Mouse (Mus musculus) hindbrain, embryonic 13.5 days (tissue): ENCODE data around the gene Rxfp4. TPM values are rescaled to one million over a fixed set of nuclear protein-coding genes. Genes with fewer than 3 reads are reported as not detected.

Source experiments
- ATAC-seq: fragments of 200-750 bp; cut with Nextera tagmentation; 2 replicates; pipeline ENCODE4 v1.8.0; 2017; ENCODE audit warnings: moderate TSS enrichment; ENCODE audit not compliant: low FRiP score
- H3K27ac ChIP-seq: fragments of 300-500 bp; sonication (generic); 2 replicates; pipeline ENCODE4 v1.5.1; 2015; ENCODE audit warnings: inconsistent platforms, mild to moderate bottlenecking, moderate library complexity
- H3K27me3 ChIP-seq: fragments of 300-500 bp; sonication (generic); 2 replicates; pipeline ENCODE4 v1.6.1; 2015; ENCODE audit warnings: mild to moderate bottlenecking, inconsistent platforms
- H3K36me3 ChIP-seq: fragments of 300-500 bp; sonication (generic); 2 replicates; pipeline ENCODE4 v1.6.1; 2015; ENCODE audit warnings: mild to moderate bottlenecking, inconsistent platforms
- H3K4me1 ChIP-seq: fragments of 300-500 bp; sonication (generic); replicated peaks from 2 replicates; pipeline ENCODE4 v1.6.1; 2015; ENCODE audit warnings: inconsistent platforms
- H3K4me2 ChIP-seq: fragments of 300-500 bp; sonication (generic); 2 replicates; pipeline ENCODE4 v1.6.1; 2015; ENCODE audit warnings: inconsistent platforms, mild to moderate bottlenecking, moderate library complexity
- H3K4me3 ChIP-seq: fragments of 300-500 bp; sonication (generic); 2 replicates; pipeline ENCODE4 v1.5.1; 2015; ENCODE audit warnings: mild to moderate bottlenecking, inconsistent platforms
- H3K9ac ChIP-seq: fragments of 300-500 bp; sonication (generic); 2 replicates; pipeline ENCODE4 v1.6.1; 2015; ENCODE audit warnings: mild to moderate bottlenecking, inconsistent platforms
- H3K9me3 ChIP-seq: fragments of 300-500 bp; sonication (generic); 2 replicates; pipeline ENCODE4 v1.6.1; 2016; ENCODE audit warnings: inconsistent platforms
- WGBS: fragments of 180-500 bp; shearing (Covaris S2); methylation state at CpG from one replicate; pipeline ENCODE4 v1.1.7; 2015; 5-methylcytosine and 5-hydroxymethylcytosine counted together
- polyA plus RNA-seq: library from polyadenylated mRNA; unstranded; fragments of >200 nt; fragmentation: Nextera tagmentation; extraction: Ambion mirVana; gene quantifications from 2 replicates; pipeline ENCODE4 v1.2.1, GENCODE M21; 2015

Gene Rxfp4
- polyA plus RNA-seq: not detected in 2 replicates

- WGBS: 92% methylated on average over 17 of the region's 17 CpGs
- Histone ChIP-seq H3K4me3 (no peak within 1 kb of the TSS), H3K9ac (no peak within 1 kb of the TSS), H3K4me1 (0 out of 2 replicates have a peak, but pooled peaks cover 6% of the 10 kb centered on the region), H3K27ac (no peak within 1 kb of the TSS), H3K27me3 (no peaks in the 10 kb centered on the region), H3K4me2 (no peak within 1 kb of the TSS), H3K9me3 (no peaks in the 10 kb centered on the region), H3K36me3 (peaks cover 10% of the 10 kb centered on the region)
- ATAC-seq: no peak
Observed at GRCm38 (mm10) chr3:88652846-88653515, at the start of gene Rxfp4. Gene Rxfp4, minus strand, starts transcription at chr3:88653142.

GRCm38 (mm10) chr3:88701222-88701621, 48.3 kb upstream of the Rxfp4 start:
- Histone ChIP-seq H3K9ac (no peak overlapping the region), H3K27me3 (no peaks in the 10 kb centered on the region), H3K9me3 (no peaks in the 10 kb centered on the region), H3K4me1 (no peaks in the 10 kb centered on the region), H3K36me3 (peaks cover 84% of the 10 kb centered on the region), H3K4me3 (no peak overlapping the region), H3K27ac (no peak overlapping the region), H3K4me2 (no peak overlapping the region)
- no peak for ATAC-seq
- WGBS: 83% methylated on average over 3 of the region's 3 CpGs

DNA sequence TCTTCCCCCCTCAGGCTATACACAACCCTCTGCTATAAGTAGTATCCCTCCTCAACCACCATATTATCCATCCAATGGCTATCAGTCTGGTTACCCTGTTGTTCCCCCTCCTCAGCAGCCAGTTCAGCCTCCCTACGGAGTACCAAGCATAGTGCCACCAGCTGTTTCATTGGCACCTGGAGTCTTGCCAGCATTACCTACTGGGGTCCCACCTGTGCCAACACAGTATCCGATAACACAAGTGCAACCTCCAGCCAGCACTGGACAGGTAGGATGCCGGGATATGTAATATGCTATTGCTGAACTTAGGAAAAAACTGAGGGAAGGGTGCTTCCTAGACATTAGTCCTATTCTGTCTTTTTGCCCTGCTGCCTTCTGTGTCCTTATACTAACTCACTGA, 47.3 kb upstream of the Rxfp4 start:
- WGBS: 94% methylated on average over 3 of the region's 3 CpGs
- Histone ChIP-seq H3K9ac (no peak overlapping the region), H3K4me3 (no peak overlapping the region), H3K27ac (no peak overlapping the region), H3K36me3 (peaks cover 90% of the 10 kb centered on the region), H3K27me3 (no peaks in the 10 kb centered on the region), H3K9me3 (no peaks in the 10 kb centered on the region), H3K4me2 (no peak overlapping the region), H3K4me1 (no peaks in the 10 kb centered on the region)
- no peak for ATAC-seq

DNA sequence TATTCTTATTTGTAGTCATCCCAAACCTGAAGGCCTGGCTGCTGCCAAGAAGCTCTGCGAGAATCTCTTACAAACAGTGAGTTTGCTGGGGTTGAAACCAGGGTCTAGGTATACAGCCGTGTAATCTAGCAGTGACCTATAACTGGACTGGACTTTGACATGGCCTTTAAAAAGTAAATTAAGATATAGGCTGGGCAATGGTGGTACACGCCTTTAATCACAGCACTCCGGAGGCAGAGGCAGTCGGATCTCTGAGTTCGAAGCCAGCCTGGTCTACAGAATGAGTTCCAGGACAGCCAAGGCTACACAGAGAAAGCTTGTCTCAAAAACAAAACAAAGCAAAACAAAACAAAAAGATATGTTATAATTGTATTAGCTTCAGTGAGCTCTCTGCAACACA, 45.9 kb upstream of the Rxfp4 start:
- Histone ChIP-seq H3K27ac (no peak overlapping the region), H3K27me3 (no peaks in the 10 kb centered on the region), H3K36me3 (peaks cover 90% of the 10 kb centered on the region), H3K9ac (no peak overlapping the region), H3K4me2 (no peak overlapping the region), H3K4me3 (no peak overlapping the region), H3K4me1 (no peaks in the 10 kb centered on the region), H3K9me3 (no peaks in the 10 kb centered on the region)
- WGBS: 98% methylated on average over 6 of the region's 6 CpGs
- ATAC-seq: no peak

- no peaks in the 10 kb centered on the region for H3K4me1 ChIP-seq
- no peak for ATAC-seq
- no peak overlapping the region for H3K4me3 ChIP-seq
- H3K36me3 ChIP-seq: peaks cover 92% of the 10 kb centered on the region
- H3K27me3 ChIP-seq: no peaks in the 10 kb centered on the region
- H3K9ac ChIP-seq: no peak overlapping the region
- H3K27ac ChIP-seq: no peak overlapping the region
- no peak overlapping the region for H3K4me2 ChIP-seq
- no peaks in the 10 kb centered on the region for H3K9me3 ChIP-seq
- WGBS: 100% methylated on average over 1 of the region's 1 CpGs
Observed at GRCm38 (mm10) chr3:88698051-88698450, 45.1 kb upstream of the Rxfp4 start.

DNA sequence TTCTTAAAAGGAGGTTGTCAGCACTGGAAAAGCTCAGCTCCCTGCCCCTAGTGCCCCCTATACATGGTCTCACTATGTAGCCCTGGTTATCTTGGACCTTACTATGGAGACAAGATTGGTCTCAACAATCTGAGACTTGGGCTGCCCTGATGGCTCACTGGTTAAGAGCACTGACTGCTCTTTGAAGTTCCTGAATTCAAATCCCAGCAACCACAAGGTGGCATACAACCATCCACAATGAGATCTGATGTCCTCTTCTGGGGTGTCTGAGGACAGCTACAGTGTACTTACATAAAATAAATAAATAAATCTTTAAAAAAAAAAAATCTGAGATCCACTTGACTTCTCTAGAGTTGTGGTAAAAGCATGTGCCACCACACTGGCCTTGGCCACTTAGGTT, 42.6 kb upstream of the Rxfp4 start:
- H3K36me3 ChIP-seq: peaks cover 96% of the 10 kb centered on the region
- no peak overlapping the region for H3K9ac ChIP-seq
- no peaks in the 10 kb centered on the region for H3K27me3 ChIP-seq
- H3K4me1 ChIP-seq: no peaks in the 10 kb centered on the region
- H3K9me3 ChIP-seq: no peaks in the 10 kb centered on the region
- ATAC-seq: no peak
- no peak overlapping the region for H3K4me2 ChIP-seq
- no peak overlapping the region for H3K4me3 ChIP-seq
- no peak overlapping the region for H3K27ac ChIP-seq

GRCm38 (mm10) chr3:88689079-88689478, 36.1 kb upstream of the Rxfp4 start:
- no peak for ATAC-seq
- no peak overlapping the region for H3K27ac ChIP-seq
- no peak overlapping the region for H3K9ac ChIP-seq
- no peak overlapping the region for H3K4me3 ChIP-seq
- WGBS: 90% methylated on average over 5 of the region's 5 CpGs
- H3K27me3 ChIP-seq: no peaks in the 10 kb centered on the region
- H3K4me1 ChIP-seq: peaks cover 24% of the 10 kb centered on the region
- peaks cover 58% of the 10 kb centered on the region for H3K36me3 ChIP-seq
- no peaks in the 10 kb centered on the region for H3K9me3 ChIP-seq
- no peak overlapping the region for H3K4me2 ChIP-seq

DNA sequence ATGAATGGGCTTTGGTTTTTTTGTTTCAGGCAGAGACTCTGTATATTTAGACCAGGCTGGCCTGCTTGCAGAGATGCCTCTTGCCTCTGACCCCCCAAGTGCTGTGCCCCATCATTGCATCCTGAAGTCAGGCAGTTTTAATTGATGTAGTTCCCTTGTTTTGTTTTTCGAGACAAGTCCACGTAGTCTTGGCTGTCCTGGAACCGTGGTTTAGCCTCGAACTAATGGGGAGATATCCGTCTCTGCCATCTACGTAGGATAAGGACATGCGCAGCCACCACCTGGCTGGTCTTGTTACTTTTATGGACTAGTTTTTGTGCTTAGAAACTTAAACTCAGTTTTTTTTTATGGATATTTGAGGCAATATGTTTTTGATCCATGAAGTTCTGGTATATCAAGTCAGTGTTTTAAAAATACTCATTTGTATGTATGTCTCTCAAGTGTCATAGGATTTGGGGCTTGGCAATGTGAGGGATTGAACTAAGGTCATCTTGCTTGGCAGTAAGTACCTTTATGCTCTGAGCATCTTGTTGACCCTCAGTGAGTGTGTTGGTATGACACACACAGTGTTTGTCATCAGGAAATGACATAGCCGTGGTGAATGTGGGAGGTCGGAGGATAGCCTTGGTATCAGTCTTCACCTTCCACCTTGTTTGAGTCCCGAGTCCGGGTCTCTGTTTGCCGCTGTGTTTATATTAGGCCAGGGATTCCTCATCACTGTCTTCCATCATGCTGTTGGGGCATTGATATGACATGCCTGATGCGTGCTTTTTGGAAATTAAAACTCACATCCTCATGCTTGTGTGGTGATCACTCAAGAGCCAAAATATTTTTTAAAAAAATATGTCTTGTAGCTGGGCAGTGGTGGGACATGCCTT, 34.0 kb upstream of the Rxfp4 start:
- ATAC-seq: no peak
- Histone ChIP-seq H3K9me3 (no peaks in the 10 kb centered on the region), H3K36me3 (peaks cover 39% of the 10 kb centered on the region), H3K4me3 (peak overlapping the region; percentile 89), H3K4me2 (peak overlapping the region; percentile 84), H3K27ac (peak overlapping the region; percentile 98), H3K4me1 (peaks cover 24% of the 10 kb centered on the region), H3K9ac (peak overlapping the region; percentile 96), H3K27me3 (no peaks in the 10 kb centered on the region)
- 56% methylated on average over 13 of the region's 13 CpGs for WGBS

DNA sequence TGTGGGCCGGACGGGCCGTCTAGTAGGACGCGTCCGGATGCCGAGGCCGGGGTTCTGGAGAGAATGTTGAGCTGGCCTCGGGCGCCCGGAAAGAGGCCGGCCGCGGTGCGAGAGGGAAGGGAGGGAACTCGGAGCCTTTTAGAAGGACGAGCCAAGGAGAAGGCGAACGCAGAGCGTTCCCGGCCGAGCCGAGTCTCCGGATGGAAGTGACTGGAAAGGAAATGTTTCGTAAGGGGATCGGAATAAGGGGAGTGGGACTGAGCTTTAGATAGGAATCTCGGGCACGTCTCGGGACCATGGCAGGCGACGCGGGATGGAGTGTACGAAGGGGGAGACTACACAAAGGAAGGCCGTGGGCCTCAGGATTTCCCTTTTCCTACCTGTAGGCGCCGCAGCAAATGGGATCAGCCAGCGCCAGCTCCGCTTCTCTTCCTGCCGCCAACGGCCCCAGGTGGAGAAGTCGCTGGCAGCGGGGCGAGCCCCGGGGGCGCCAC, 33.1 kb upstream of the Rxfp4 start:
- peak overlapping the region; percentile 96 for H3K9ac ChIP-seq
- H3K4me3 ChIP-seq: peak overlapping the region; percentile 89
- under 1% methylated on average over 45 of the region's 45 CpGs for WGBS
- peaks cover 30% of the 10 kb centered on the region for H3K36me3 ChIP-seq
- H3K9me3 ChIP-seq: no peaks in the 10 kb centered on the region
- H3K27me3 ChIP-seq: no peaks in the 10 kb centered on the region
- ATAC-seq: peak; percentile 82
- peak overlapping the region; percentile 98 for H3K27ac ChIP-seq
- H3K4me1 ChIP-seq: peaks cover 24% of the 10 kb centered on the region
- H3K4me2 ChIP-seq: peak overlapping the region; percentile 84

- Histone ChIP-seq H3K4me2 (peak within 1 kb of the TSS; percentile 84), H3K27me3 (no peaks in the 10 kb centered on the region), H3K9ac (peak within 1 kb of the TSS; percentile 96), H3K4me3 (peak within 1 kb of the TSS; percentile 89), H3K4me1 (peaks cover 24% of the 10 kb centered on the region), H3K27ac (peak within 1 kb of the TSS; percentile 98), H3K36me3 (peaks cover 22% of the 10 kb centered on the region), H3K9me3 (no peaks in the 10 kb centered on the region)
- ATAC-seq: peak; percentile 99
- WGBS: 2% methylated on average over 47 of the region's 47 CpGs
Observed at GRCm38 (mm10) chr3:88684980-88685941, 32.3 kb upstream of the Rxfp4 start, which contains the start of gene Khdc4. Gene Khdc4, plus strand, starts transcription at chr3:88685803.

DNA sequence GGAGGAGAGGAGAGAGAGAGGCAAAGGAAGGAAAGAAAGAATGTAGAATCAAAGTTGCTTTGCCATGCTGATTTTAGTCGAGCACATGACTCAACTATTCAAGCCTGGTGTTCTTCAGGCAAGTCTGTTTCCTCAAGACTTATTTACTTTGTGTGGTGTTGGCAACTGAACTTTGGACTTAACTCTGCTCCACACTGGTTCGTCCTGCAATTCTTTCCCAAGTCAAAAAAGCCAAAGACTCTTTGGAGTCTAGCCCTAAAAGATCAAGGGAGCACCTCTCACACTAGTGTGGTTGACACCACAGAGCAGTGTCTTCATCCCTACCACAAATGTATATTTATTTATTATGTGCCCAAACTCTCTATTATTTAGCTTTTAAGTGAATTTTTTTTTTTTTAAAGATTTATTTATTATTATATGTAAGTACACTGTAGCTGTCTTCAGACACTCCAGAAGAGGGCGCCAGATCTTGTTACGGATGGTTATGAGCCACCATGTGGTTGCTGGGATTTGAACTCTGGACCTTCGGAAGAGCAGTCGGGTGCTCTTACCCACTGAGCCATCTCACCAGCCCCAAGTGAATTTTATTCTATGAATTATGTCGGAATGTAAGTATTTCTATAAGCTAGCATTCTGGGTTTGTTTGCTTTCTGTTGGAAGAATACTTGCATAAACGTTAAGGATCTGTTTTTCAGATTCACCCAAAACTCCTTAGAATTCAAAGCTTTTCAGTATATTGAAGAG, 31.5 kb upstream of the Rxfp4 start:
- H3K27me3 ChIP-seq: no peaks in the 10 kb centered on the region
- H3K27ac ChIP-seq: peak overlapping the region; percentile 98
- H3K9ac ChIP-seq: peak overlapping the region; percentile 53; the same call in 1 of the 2 replicates
- WGBS: 63% methylated on average over 8 of the region's 8 CpGs
- H3K9me3 ChIP-seq: no peaks in the 10 kb centered on the region
- peaks cover 24% of the 10 kb centered on the region for H3K4me1 ChIP-seq
- H3K4me3 ChIP-seq: peak overlapping the region; percentile 89
- ATAC-seq: no peak
- peak overlapping the region; percentile 59 for H3K4me2 ChIP-seq
- H3K36me3 ChIP-seq: peaks cover 14% of the 10 kb centered on the region
